Mouse (Mus musculus): Measurements from ENCODE around the gene Dbi. TPM values are rescaled to one million over a fixed set of nuclear protein-coding genes. Genes with fewer than 3 reads are reported as not detected.

Dbi gene
- polyA plus RNA-seq (2015; fragmentation: Nextera tagmentation; extraction: Ambion mirVana) = 1,422 and 1,510 TPM in 2 replicates

DNA sequence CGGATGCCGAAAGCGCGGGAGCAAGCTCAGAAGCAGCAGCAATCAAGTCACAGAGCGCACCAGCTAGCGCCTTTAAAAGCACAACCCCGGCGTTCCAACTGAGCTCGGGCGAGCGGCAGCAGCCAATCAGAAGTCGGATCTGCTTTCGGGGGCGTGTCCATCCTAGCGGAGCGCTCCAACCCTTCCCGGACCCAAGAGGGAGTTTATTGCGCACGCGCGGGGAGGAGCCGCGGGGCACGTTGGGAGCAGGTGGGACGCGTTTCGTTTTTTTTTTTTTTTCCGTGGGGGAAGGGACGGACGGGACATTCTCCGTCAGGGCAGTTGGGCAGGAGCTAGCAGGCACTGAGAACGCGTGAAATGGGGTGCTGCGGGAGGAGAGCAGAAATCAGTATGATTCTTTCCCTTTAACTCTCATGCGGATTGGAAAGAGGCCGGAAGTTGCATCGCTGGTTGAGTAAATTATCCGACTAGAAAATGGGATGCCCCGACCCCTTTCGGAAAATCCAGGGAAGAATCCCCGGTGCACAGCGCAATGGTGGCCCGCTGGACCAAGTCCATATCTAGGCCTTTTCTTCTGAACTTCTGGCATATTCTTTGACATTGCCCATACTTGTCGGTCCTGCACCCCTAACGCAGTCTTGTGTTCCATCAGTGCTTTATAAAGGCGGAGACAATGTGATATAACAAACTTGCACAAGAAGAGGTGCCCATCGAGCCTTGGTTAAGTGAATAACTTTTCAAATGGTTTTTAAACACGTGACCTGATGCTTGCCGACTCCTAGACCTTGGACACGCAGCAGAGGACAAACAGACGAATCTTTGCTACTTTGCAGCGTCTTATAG, at the start of gene Dbi, which contains the start of gene 3110009E18Rik:
Gene Dbi, minus strand, starts transcription at position 110 of the 843 bp plus-strand sequence.
Gene 3110009E18Rik, plus strand, starts transcription at position 219 of the 843 bp plus-strand sequence.
- H3K4me3 ChIP-seq (replicated peaks) = peak within 1 kb of the TSS; percentile 63
- ATAC-seq = peak; percentile 92
- H3K9ac ChIP-seq = peak within 1 kb of the TSS; percentile 65
- peaks cover under 1% of the 10 kb centered on the region for H3K36me3 ChIP-seq
- under 1% methylated on average over 52 of the region's 52 CpGs for WGBS
- H3K4me2 ChIP-seq (replicated peaks) = peak within 1 kb of the TSS; percentile 65
- no peaks in the 10 kb centered on the region for H3K9me3 ChIP-seq
- H3K4me1 ChIP-seq (replicated peaks) = peaks cover 10% of the 10 kb centered on the region; the same call in 1 of the 2 replicates
- H3K27me3 ChIP-seq (replicated peaks) = no peaks in the 10 kb centered on the region
- peak within 1 kb of the TSS; percentile 96 for H3K27ac ChIP-seq

DNA sequence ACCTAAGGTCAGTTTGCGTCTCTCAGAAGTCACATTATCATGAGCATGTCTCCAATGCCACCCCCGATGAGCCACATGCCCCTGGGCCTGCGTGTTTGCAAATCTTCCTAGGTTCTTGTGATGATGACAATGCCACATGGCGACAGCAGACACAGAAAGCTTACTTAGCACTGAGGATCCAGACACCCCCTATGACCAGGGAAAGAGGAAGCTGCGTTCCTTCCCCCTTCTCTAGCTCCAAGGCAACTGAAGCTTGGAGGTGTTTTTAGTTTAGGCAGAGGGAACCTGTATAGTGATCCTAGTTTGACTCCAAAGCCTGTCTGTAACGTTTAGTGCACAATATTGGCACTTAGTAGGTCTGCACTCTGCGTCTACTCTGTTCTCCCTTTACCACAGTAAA, 49.4 kb upstream of the Dbi start:
- Histone ChIP-seq H3K4me2 (replicated peaks) (no peak overlapping the region), H3K4me3 (replicated peaks) (no peak overlapping the region), H3K27me3 (replicated peaks) (no peaks in the 10 kb centered on the region), H3K9ac (no peak overlapping the region), H3K4me1 (replicated peaks) (no peaks in the 10 kb centered on the region), H3K27ac (no peak overlapping the region), H3K36me3 (no peaks in the 10 kb centered on the region), H3K9me3 (no peaks in the 10 kb centered on the region)
- 82% methylated on average over 7 of the region's 7 CpGs for WGBS
- ATAC-seq = no peak

DNA sequence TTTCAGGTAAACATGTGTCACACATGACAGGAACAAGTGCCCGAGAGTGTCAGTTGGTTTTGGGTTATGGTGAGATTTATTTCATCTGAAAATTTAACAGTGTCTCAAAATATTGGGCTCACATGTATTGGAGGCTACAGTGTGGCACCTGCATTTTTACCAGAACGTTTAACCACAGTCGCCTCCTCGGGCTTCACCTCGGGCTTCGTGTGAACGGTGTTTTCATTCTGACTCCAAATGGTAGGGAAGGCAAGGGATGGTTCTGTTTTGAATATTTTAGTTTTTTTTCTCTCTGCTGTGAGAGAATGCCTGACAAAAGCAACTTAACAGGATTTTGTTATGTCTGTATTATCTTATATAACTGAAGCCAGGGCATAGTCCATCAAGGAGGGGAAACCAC, 47.8 kb upstream of the Dbi start:
- no peak for ATAC-seq

DNA sequence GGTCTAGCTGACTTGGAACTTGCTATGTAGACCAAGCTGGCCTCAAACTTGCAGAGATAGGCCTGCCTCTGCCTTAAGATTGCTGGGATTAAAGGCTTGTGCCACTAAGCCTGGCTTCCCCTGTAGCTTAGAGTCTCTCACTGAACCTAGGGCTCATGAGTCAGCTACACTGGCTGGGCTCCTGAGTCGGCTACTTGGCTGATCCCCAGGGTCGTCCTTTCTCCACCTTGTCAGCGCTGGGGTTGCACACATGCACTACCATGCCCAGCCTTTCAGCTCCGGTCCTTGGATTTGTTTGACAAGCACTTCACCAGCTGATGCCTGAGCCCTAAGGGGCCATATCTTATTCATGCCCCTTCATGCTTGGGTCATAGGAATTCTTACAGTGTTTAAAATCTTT, 47.1 kb upstream of the Dbi start:
- no peak for ATAC-seq
- Histone ChIP-seq H3K4me2 (replicated peaks) (no peak overlapping the region), H3K9ac (no peak overlapping the region), H3K9me3 (no peaks in the 10 kb centered on the region), H3K4me1 (replicated peaks) (no peaks in the 10 kb centered on the region), H3K36me3 (no peaks in the 10 kb centered on the region), H3K27ac (no peak overlapping the region), H3K27me3 (replicated peaks) (no peaks in the 10 kb centered on the region), H3K4me3 (replicated peaks) (no peak overlapping the region)
- 62% methylated on average over 4 of the region's 4 CpGs for WGBS

More for the DNA sequence above, 47.8 kb upstream of the Dbi start:
- no peak overlapping the region for H3K4me3 ChIP-seq (replicated peaks)
- 71% methylated on average over 7 of the region's 7 CpGs for WGBS
- no peaks in the 10 kb centered on the region for H3K27me3 ChIP-seq (replicated peaks)
- H3K4me2 ChIP-seq (replicated peaks) = no peak overlapping the region
- no peak overlapping the region for H3K9ac ChIP-seq
- no peak overlapping the region for H3K27ac ChIP-seq
- no peaks in the 10 kb centered on the region for H3K9me3 ChIP-seq
- H3K36me3 ChIP-seq = no peaks in the 10 kb centered on the region
- no peaks in the 10 kb centered on the region for H3K4me1 ChIP-seq (replicated peaks)

DNA sequence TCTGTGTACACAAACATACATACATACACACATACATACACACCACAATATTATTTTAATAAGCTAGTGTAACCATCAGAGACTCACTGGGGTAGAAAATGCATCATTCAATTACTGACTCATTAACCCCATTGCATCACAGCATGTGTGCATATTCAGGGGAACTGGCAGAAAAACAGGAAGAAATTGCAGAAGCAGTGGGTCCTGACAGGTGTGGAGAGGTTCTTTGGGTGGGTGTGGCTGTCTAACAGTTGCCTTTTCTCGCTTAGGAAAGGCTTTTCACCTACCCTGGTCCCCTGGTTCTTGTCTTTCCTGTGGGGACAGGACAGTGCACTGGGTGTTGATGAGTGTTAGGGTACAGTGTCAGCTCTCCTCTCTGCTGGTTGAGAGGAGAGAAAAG, 41.7 kb upstream of the Dbi start:
- no peaks in the 10 kb centered on the region for H3K27me3 ChIP-seq (replicated peaks)
- no peak for ATAC-seq
- H3K36me3 ChIP-seq = no peaks in the 10 kb centered on the region
- no peak overlapping the region for H3K9ac ChIP-seq
- H3K4me1 ChIP-seq (replicated peaks) = no peaks in the 10 kb centered on the region
- 76% methylated on average over 1 of the region's 1 CpGs for WGBS
- no peak overlapping the region for H3K4me2 ChIP-seq (replicated peaks)
- no peaks in the 10 kb centered on the region for H3K9me3 ChIP-seq
- no peak overlapping the region for H3K27ac ChIP-seq
- H3K4me3 ChIP-seq (replicated peaks) = no peak overlapping the region

DNA sequence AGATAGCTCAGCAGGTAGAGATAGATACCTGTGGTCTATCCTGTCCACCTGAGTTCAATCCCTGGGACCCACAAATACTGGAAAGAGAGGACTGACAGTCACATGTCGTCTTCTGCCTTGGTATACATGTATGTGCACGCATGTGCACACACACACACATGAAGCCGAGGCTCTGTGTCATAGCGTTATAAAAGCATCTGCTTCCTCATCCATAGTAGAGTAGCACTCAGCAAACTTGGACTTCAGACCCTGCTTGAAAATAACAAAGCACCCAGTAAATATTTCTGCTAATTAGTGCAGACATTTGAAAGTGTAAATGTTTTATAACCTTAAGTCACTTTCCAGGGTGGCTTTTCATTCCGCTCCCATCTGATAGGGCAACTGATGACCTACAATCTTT, 40.6 kb upstream of the Dbi start:
- 80% methylated on average over 5 of the region's 5 CpGs for WGBS
- ATAC-seq = peak; percentile 41; the same call in 1 of the 2 replicates
- H3K36me3 ChIP-seq = no peaks in the 10 kb centered on the region
- H3K9ac ChIP-seq = no peak overlapping the region
- no peak overlapping the region for H3K4me2 ChIP-seq (replicated peaks)
- no peaks in the 10 kb centered on the region for H3K4me1 ChIP-seq (replicated peaks)
- no peaks in the 10 kb centered on the region for H3K27me3 ChIP-seq (replicated peaks)
- H3K4me3 ChIP-seq (replicated peaks) = no peak overlapping the region
- no peaks in the 10 kb centered on the region for H3K9me3 ChIP-seq
- H3K27ac ChIP-seq = no peak overlapping the region

DNA sequence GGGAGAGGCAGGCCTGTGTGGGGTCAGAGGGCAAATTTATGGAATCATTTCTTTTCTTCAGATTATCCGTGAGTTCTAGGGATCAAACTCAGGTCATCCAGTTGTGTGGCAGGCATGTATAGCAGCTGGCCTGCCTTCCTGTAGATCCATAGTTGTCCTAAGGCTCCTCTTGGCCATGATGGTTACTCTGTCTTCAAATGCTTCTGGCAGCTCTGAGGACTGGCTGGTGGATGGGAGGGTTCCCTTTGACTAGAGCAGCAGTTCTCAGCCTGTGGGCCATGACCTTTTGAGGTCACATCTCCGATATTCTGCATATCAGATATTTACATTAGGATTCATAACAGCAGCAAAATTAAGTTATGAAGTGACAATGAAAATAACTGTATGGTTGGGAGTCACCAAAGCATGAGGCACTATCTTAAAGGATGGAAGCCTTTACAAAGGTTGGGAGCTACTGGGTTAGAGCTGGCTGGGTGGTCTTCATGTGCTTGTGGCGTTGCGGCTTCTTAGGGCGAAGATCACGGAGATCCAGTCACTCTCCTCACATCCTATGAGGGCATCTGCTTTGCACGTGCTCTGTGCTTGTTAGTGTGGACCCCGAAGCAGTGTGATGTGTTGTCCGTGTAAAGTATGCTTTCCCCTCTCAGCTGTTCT, 37.7 kb upstream of the Dbi start:
- WGBS = 79% methylated on average over 9 of the region's 9 CpGs
- Histone ChIP-seq H3K4me2 (replicated peaks) (no peak overlapping the region), H3K36me3 (no peaks in the 10 kb centered on the region), H3K4me3 (replicated peaks) (no peak overlapping the region), H3K4me1 (replicated peaks) (no peaks in the 10 kb centered on the region), H3K9ac (no peak overlapping the region), H3K9me3 (no peaks in the 10 kb centered on the region), H3K27me3 (replicated peaks) (no peaks in the 10 kb centered on the region), H3K27ac (no peak overlapping the region)
- ATAC-seq = no peak

DNA sequence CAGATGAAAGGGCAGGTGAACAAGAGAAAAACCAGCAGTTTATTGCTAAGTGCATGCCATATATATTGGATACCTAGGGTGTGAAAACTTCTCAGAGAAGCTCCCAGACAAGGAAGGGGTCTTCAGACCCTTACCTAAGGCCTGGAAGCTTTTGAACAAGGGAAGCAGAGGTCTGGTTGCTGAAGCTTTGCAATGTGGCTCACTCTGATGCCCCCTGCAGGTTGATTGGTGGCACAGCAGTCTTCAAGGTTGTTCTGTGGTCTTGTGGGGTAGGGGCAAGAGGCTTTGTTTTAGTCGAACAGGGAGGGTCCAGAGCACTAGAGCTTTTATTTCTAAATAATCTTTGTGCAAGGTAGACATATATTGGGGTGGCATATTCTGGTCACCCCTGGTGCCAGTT, 34.4 kb upstream of the Dbi start:
- H3K27ac ChIP-seq = no peak overlapping the region
- H3K36me3 ChIP-seq = no peaks in the 10 kb centered on the region
- no peak overlapping the region for H3K4me2 ChIP-seq (replicated peaks)
- H3K27me3 ChIP-seq (replicated peaks) = no peaks in the 10 kb centered on the region
- no peak for ATAC-seq
- H3K9me3 ChIP-seq = no peaks in the 10 kb centered on the region
- no peak overlapping the region for H3K9ac ChIP-seq
- no peak overlapping the region for H3K4me3 ChIP-seq (replicated peaks)
- H3K4me1 ChIP-seq (replicated peaks) = no peaks in the 10 kb centered on the region
- WGBS = 13% methylated on average over 1 of the region's 1 CpGs

DNA sequence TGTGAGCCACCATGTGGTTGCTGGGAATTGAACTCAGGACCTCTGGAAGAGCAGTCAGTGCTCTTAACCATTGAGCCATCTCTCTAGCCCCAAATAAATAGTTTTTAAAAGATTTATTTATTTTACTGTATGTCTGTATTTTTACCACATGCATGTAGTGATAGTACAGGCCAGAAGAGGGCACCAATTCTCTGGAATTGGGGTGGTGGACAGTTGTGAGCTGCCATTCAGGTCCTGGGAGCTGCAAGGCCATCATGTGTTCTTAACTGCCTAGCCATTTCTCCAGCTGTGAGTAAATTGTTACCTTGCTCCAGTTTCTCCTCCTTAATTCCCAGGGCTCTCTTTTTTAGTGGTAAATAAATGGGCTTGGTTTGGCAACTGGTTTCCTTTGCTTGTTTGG, 33.4 kb upstream of the Dbi start:
- Histone ChIP-seq H3K27ac (no peak overlapping the region), H3K27me3 (replicated peaks) (no peaks in the 10 kb centered on the region)
- no peak for ATAC-seq

DNA sequence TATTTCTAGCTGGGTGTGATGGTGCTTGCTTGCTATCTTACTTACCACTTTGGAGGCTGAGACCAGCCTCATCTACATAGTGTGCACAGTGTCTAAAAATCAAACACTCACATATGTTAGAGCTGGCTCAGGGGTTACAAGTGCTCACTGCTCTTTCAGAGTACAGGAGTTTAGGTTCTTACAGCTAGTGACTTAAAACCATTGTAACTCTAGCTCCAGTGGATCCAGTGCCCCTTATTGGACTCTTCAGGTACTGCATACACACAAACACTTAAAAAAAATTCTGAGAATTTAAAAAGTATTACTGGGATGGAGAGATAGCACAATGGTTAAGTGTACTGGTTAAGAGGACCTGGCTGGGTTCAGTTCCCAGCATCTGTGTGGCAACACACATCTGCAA, 26.1 kb upstream of the Dbi start:
- no peak for ATAC-seq
- no peak overlapping the region for H3K27ac ChIP-seq

More for the DNA sequence above, 33.4 kb upstream of the Dbi start:
- H3K9ac ChIP-seq = no peak overlapping the region
- H3K4me3 ChIP-seq (replicated peaks) = no peak overlapping the region
- H3K4me2 ChIP-seq (replicated peaks) = no peak overlapping the region
- H3K4me1 ChIP-seq (replicated peaks) = no peaks in the 10 kb centered on the region
- no peaks in the 10 kb centered on the region for H3K36me3 ChIP-seq
- H3K9me3 ChIP-seq = no peaks in the 10 kb centered on the region

DNA sequence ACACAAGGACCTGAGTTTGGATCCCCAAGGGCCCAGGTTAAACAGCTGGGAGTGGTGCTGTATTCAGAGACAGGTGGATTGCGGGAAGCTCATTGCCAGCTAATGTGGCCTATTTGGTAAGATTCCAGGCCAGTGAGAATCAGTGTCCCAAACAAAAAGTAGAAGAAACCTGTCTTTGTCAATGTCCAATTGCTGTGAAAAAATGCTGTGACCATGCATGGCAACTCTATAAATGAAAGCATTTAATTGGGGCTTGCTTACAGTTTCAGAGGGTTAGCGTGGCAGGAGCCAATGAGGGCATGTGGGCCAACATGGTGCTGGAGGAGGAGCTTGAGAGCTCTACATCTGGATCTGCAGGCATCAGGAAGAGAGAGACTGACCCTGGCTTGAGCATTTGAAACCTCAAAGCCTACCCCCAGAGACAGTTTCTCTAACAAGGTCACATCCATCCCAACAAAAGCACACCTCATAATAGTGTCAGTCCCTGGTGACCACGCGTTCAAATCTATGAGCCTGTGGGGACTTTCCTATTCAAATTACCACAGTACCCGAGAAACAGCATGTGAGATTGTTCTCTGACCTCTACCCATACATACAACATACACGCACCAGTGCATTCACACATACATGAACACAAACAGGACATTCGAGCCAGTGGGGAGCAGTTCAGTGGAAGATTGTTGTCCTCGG, 24.8 kb upstream of the Dbi start:
- no peaks in the 10 kb centered on the region for H3K9me3 ChIP-seq
- no peak overlapping the region for H3K4me2 ChIP-seq (replicated peaks)
- no peak overlapping the region for H3K27ac ChIP-seq
- no peaks in the 10 kb centered on the region for H3K4me1 ChIP-seq (replicated peaks)
- no peaks in the 10 kb centered on the region for H3K36me3 ChIP-seq
- no peak for ATAC-seq
- H3K27me3 ChIP-seq (replicated peaks) = no peaks in the 10 kb centered on the region
- WGBS = 88% methylated on average over 8 of the region's 8 CpGs
- H3K4me3 ChIP-seq (replicated peaks) = no peak overlapping the region
- no peak overlapping the region for H3K9ac ChIP-seq

More for the DNA sequence above, 26.1 kb upstream of the Dbi start:
- no peak overlapping the region for H3K4me2 ChIP-seq (replicated peaks)
- H3K4me3 ChIP-seq (replicated peaks) = no peak overlapping the region
- no peaks in the 10 kb centered on the region for H3K9me3 ChIP-seq
- no peaks in the 10 kb centered on the region for H3K4me1 ChIP-seq (replicated peaks)
- H3K9ac ChIP-seq = no peak overlapping the region
- no peaks in the 10 kb centered on the region for H3K27me3 ChIP-seq (replicated peaks)
- H3K36me3 ChIP-seq = no peaks in the 10 kb centered on the region

DNA sequence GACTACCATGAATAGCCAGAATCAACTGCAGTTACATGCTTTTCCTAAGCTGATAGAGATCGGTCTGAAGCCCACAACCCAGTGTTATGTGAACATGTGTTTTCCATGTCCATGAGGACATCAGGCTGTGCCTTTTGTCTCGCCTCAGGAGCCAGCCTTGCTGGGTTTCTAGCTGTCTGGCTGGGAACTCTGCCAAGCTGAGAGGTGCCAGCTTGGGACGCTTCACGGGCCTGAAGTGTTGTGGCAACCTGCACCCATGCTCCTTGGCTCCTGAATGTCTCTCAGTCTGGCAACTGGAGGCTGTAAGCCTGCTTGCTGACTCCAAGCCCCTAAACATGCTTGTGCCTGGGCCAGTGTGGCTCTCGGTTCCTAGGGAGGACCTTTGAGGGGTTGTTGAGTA, 21.7 kb upstream of the Dbi start:
- 78% methylated on average over 5 of the region's 5 CpGs for WGBS
- no peaks in the 10 kb centered on the region for H3K4me1 ChIP-seq (replicated peaks)
- ATAC-seq = no peak
- H3K4me3 ChIP-seq (replicated peaks) = no peak overlapping the region
- no peaks in the 10 kb centered on the region for H3K9me3 ChIP-seq
- no peaks in the 10 kb centered on the region for H3K27me3 ChIP-seq (replicated peaks)
- no peak overlapping the region for H3K9ac ChIP-seq
- H3K36me3 ChIP-seq = no peaks in the 10 kb centered on the region
- H3K4me2 ChIP-seq (replicated peaks) = no peak overlapping the region
- H3K27ac ChIP-seq = no peak overlapping the region

Data from intestine, embryonic 15.5 days (tissue).